Mouse (Mus musculus) myocyte (in vitro differentiated cells): ENCODE data around the gene AC129217.1.

Experiments
- MAX ChIP-seq: IDR thresholded peaks from one replicate; pipeline ENCODE4 v1.6.1; 2011; ENCODE audit warnings: low read depth, mild to moderate bottlenecking, control low read depth
- POLR2A ChIP-seq: IDR thresholded peaks from one replicate; pipeline ENCODE4 v1.6.1; 2011; ENCODE audit warnings: low read depth, mild to moderate bottlenecking, control low read depth, moderate library complexity; ENCODE audit not compliant: insufficient read length

GRCm38 (mm10) chr19:8875031-8875430, 45.5 kb downstream of the AC129217.1 start:
- TF ChIP-seq POLR2A (no peak), MAX (no peak)
